ENCODE assay signal across 25 mouse cellular contexts in the genomic region with DNA sequence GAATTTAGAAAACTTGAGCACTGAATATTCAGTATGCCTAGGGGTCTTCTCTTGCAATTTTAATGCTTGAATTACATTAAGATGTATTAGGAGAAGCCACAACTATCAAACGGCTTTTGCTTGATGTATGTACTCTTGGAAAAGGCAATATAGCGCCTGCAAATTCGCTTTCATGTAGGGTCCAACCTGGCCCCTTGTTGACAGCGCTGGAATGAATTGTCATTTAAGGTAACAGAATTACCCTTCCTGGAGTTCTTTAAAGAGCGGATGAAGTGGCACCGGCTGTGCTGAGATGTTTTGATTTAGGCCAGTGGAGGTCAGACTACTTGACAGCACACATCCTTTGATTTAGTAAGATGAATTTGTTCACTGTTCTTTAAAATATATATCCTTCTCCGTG.
"Had no signal": no experiment of that assay in that cellular context is flagged by ENCODE, and none has a peak within 500 bp of the region (broad histone marks: within the 10 kb centered on the region; RNA-seq: fewer than 3 reads in every experiment).

No protein-coding gene starts in this region.

- H3K9me3 ChIP-seq: heart, embryonic 12.5 days; hindbrain, embryonic 12.5 days; intestine, embryonic 15.5 days; limb, embryonic 10.5 days had no signal

- DNase-seq: gastrocnemius, adult 2 months; gastrocnemius, postnatal 10 days; gastrocnemius, postnatal 25 days; heart, adult 2 months; heart, postnatal 10 days; heart, postnatal 4 days; kidney, adult 18-20 months; kidney, adult 8-10 months; kidney, postnatal 10 days; kidney, postnatal 25 days; kidney, postnatal 4 days; liver had no signal

- H3K36me3 ChIP-seq: hindbrain, embryonic 12.5 days; intestine, embryonic 15.5 days; limb, embryonic 10.5 days; limb, embryonic 12.5 days had no signal

- H3K9ac ChIP-seq: heart, embryonic 12.5 days; hindbrain, embryonic 12.5 days; hindbrain, embryonic 14.5 days; intestine, embryonic 15.5 days; limb, embryonic 12.5 days had no signal

- H3K27ac ChIP-seq: gastrocnemius, adult 2 months; heart, adult 2 months; hindbrain, embryonic 12.5 days; hindbrain, embryonic 14.5 days; intestine, embryonic 15.5 days; layer of hippocampus, adult 2 months; left cerebral cortex, adult 2 months; limb, embryonic 10.5 days; limb, embryonic 12.5 days had no signal

- H3K4me2 ChIP-seq: heart, embryonic 12.5 days; hindbrain, embryonic 14.5 days; intestine, embryonic 15.5 days; limb, embryonic 12.5 days; liver, embryonic 11.5 days had no signal

- H3K27me3 ChIP-seq: hindbrain, embryonic 12.5 days; intestine, embryonic 15.5 days; limb, embryonic 12.5 days had no signal

- ATAC-seq: hindbrain, embryonic 16.5 days; inflammation-experienced regulatory T-cells, adult 6 months; intestine, embryonic 15.5 days; intestine, postnatal 0 days had no signal

- H3K4me1 ChIP-seq: heart, embryonic 12.5 days; intestine, embryonic 15.5 days; limb, embryonic 10.5 days; limb, embryonic 12.5 days had no signal

- H3K4me3 ChIP-seq: gastrocnemius, adult 2 months; heart, adult 2 months; heart, embryonic 12.5 days; hindbrain, embryonic 10.5 days; hindbrain, embryonic 12.5 days; intestine, embryonic 15.5 days; layer of hippocampus, adult 2 months; left cerebral cortex, adult 2 months; limb, embryonic 10.5 days; limb, embryonic 12.5 days had no signal
